Mouse (Mus musculus): Measurements from ENCODE around the gene Ceacam19.

DNA sequence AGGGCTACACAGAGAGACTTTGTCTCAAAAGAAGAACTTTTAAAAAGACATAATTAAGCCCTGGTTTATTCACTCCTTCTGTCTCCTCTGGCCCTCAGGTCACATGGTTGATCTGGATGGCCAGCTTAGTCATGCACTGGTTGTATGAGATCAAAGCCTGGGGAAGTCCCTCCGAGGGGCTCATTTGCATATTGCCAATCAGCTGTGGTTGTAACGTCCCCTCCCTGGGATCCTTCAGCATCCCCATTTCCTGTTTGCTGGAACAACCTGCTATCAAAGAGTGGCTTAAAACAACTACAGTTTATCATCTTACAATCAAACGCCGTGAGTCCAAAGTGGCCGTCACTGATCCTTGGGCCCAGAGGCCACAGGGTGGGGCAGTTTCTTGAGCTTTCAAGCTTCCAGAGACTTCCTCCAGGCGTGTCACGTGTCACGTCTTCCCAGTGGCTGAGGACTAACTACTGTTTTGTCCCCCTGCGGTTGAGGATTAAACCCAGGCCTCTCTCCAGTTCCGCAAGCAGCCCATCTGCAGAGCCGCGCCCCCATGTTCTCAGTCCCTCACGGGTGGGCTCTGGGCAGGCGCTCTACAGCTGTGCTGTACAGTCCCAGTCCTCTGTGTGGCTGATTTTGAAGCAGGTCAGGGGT is 10.9 kb downstream of the Ceacam19 start:
- TF ChIP-seq CTCF (IDR thresholded peaks at IDR 0.05; ENCODE audit: extremely low read depth, insufficient read length, insufficient replicate concordance, low read depth, low read length) (no peak), POLR2A (IDR thresholded peaks at IDR 0.05; ENCODE audit: low read depth, low read length) (no peak)
